Mouse (Mus musculus): Measurements from ENCODE around the gene Gm49416. TPM values are rescaled to one million over a fixed set of nuclear protein-coding genes. Genes with fewer than 3 reads are reported as not detected.

The Gm49416 gene
- total and polyA plus RNA-seq, 2 experiments from 2014 or later: 0.52 TPM; not detected in 1

GRCm38 (mm10) chr19:8944750-8945149 lies 56.0 kb downstream of the Gm49416 start:
- Histone ChIP-seq H3K27me3 (ENCODE audit: insufficient read depth, low read length) (no peaks in the 10 kb centered on the region), H3K27ac (no peak overlapping the region), H3K4me2 (ENCODE audit: low read depth, low read length) (peak overlapping the region; percentile 27; the same call in 1 of the 2 replicates), H3K9me3 (ENCODE audit: low read length) (no peaks in the 10 kb centered on the region), H3K36me3 (ENCODE audit: insufficient read depth, low read length) (peaks cover 43% of the 10 kb centered on the region), H3K4me3 (ENCODE audit: low read length) (no peak overlapping the region), H3K9ac (replicated peaks; ENCODE audit: low read length) (no peak overlapping the region), H3K4me1 (ENCODE audit: insufficient read depth, low read length) (0 out of 2 replicates have a peak, but pooled peaks cover 11% of the 10 kb centered on the region)
- ATAC-seq (no peak), DNase-seq (ENCODE audit: low spot score) (peak; percentile 84)
- WGBS: 30% methylated on average over 5 of the region's 5 CpGs
- TF ChIP-seq CTCF (IDR thresholded peaks at IDR 0.05; ENCODE audit: low read depth): no peak

Small RNA genes within 50 kb of the gene (microRNA-seq; reads per million reads assigned to microRNA genes)
- 0.18 to 0.36 reads per million in 2 experiments for gene Mir5136

Other genes starting within 250 kb of the Gm49416 start
Only the 30 nearest of the 33 such genes appear.
- 154 and 155 TPM in 2 replicates for gene Slc3a2, start 165.6 kb upstream of the Gm49416 start, total RNA-seq (2014; rRNA removed)
- 235 and 250 TPM in 2 replicates for gene Slc3a2, start 165.6 kb upstream of the Gm49416 start, polyA plus RNA-seq (2015; fragmentation: Nextera tagmentation; extraction: Ambion mirVana)
- gene Wdr74, start 153.1 kb upstream of the Gm49416 start, total RNA-seq (2014; rRNA removed): 46.7 and 49.7 TPM in 2 replicates
- gene Wdr74, start 153.1 kb upstream of the Gm49416 start, polyA plus RNA-seq (2015; fragmentation: Nextera tagmentation; extraction: Ambion mirVana): 78.7 and 79.2 TPM in 2 replicates
- not detected in 2 replicates for gene 1700092M07Rik, start 148.2 kb upstream of the Gm49416 start, total RNA-seq (2014; rRNA removed)
- gene 1700092M07Rik, start 148.2 kb upstream of the Gm49416 start, polyA plus RNA-seq (2015; fragmentation: Nextera tagmentation; extraction: Ambion mirVana): 0.66 and 0.85 TPM in 2 replicates
- 84.4 and 110 TPM in 2 replicates for gene Stx5a, start 147.5 kb upstream of the Gm49416 start, total RNA-seq (2014; rRNA removed)
- gene Stx5a, start 147.5 kb upstream of the Gm49416 start, polyA plus RNA-seq (2015; fragmentation: Nextera tagmentation; extraction: Ambion mirVana): 95.3 and 104 TPM in 2 replicates
- gene Nxf1, start 131.9 kb upstream of the Gm49416 start, total RNA-seq (2014; rRNA removed): 47.7 and 51.3 TPM in 2 replicates
- gene Nxf1, start 131.9 kb upstream of the Gm49416 start, polyA plus RNA-seq (2015; fragmentation: Nextera tagmentation; extraction: Ambion mirVana): 88.3 and 89.5 TPM in 2 replicates
- 269 and 347 TPM in 2 replicates for gene Tmem223, start 117.9 kb upstream of the Gm49416 start, total RNA-seq (2014; rRNA removed)
- gene Tmem223, start 117.9 kb upstream of the Gm49416 start, polyA plus RNA-seq (2015; fragmentation: Nextera tagmentation; extraction: Ambion mirVana): 233 and 258 TPM in 2 replicates
- 29.5 and 31.0 TPM in 2 replicates for gene Tmem179b, start 114.5 kb upstream of the Gm49416 start, total RNA-seq (2014; rRNA removed)
- 27.0 and 27.7 TPM in 2 replicates for gene Tmem179b, start 114.5 kb upstream of the Gm49416 start, polyA plus RNA-seq (2015; fragmentation: Nextera tagmentation; extraction: Ambion mirVana)
- gene Taf6l, start 102.5 kb upstream of the Gm49416 start, total RNA-seq (2014; rRNA removed): 30.1 and 38.9 TPM in 2 replicates
- 23.3 and 25.9 TPM in 2 replicates for gene Taf6l, start 102.5 kb upstream of the Gm49416 start, polyA plus RNA-seq (2015; fragmentation: Nextera tagmentation; extraction: Ambion mirVana)
- 52.7 and 78.3 TPM in 2 replicates for gene Polr2g, start 90.3 kb upstream of the Gm49416 start, total RNA-seq (2014; rRNA removed)
- gene Polr2g, start 90.3 kb upstream of the Gm49416 start, polyA plus RNA-seq (2015; fragmentation: Nextera tagmentation; extraction: Ambion mirVana): 171 and 178 TPM in 2 replicates
- 5.0 and 7.5 TPM in 2 replicates for gene Zbtb3, start 86.4 kb upstream of the Gm49416 start, total RNA-seq (2014; rRNA removed)
- 4.4 and 4.7 TPM in 2 replicates for gene Zbtb3, start 86.4 kb upstream of the Gm49416 start, polyA plus RNA-seq (2015; fragmentation: Nextera tagmentation; extraction: Ambion mirVana)
- 41.0 and 55.2 TPM in 2 replicates for gene Ttc9c, start 69.6 kb upstream of the Gm49416 start, total RNA-seq (2014; rRNA removed)
- gene Ttc9c, start 69.6 kb upstream of the Gm49416 start, polyA plus RNA-seq (2015; fragmentation: Nextera tagmentation; extraction: Ambion mirVana): 41.1 and 42.5 TPM in 2 replicates
- gene Hnrnpul2, start 68.9 kb upstream of the Gm49416 start, total RNA-seq (2014; rRNA removed): 19.7 and 20.1 TPM in 2 replicates
- gene Hnrnpul2, start 68.9 kb upstream of the Gm49416 start, polyA plus RNA-seq (2015; fragmentation: Nextera tagmentation; extraction: Ambion mirVana): 5.6 TPM in 2 replicates
- gene AC129217.1, start 59.2 kb upstream of the Gm49416 start, total RNA-seq (2014; rRNA removed): not detected in 2 replicates
- gene AC129217.1, start 59.2 kb upstream of the Gm49416 start, polyA plus RNA-seq (2015; fragmentation: Nextera tagmentation; extraction: Ambion mirVana): not detected in 2 replicates
- gene Bscl2, start 51.5 kb upstream of the Gm49416 start, total RNA-seq (2014; rRNA removed): 132 and 146 TPM in 2 replicates
- 104 and 107 TPM in 2 replicates for gene Bscl2, start 51.5 kb upstream of the Gm49416 start, polyA plus RNA-seq (2015; fragmentation: Nextera tagmentation; extraction: Ambion mirVana)
- 93.2 and 99.7 TPM in 2 replicates for gene Gng3, start 49.7 kb upstream of the Gm49416 start, total RNA-seq (2014; rRNA removed)
- 591 and 626 TPM in 2 replicates for gene Gng3, start 49.7 kb upstream of the Gm49416 start, polyA plus RNA-seq (2015; fragmentation: Nextera tagmentation; extraction: Ambion mirVana)
- 1.6 TPM in 2 replicates for gene Lrrn4cl, start 38.2 kb upstream of the Gm49416 start, total RNA-seq (2014; rRNA removed)
- 1.5 and 1.8 TPM in 2 replicates for gene Lrrn4cl, start 38.2 kb upstream of the Gm49416 start, polyA plus RNA-seq (2015; fragmentation: Nextera tagmentation; extraction: Ambion mirVana)
- 60.8 and 67.7 TPM in 2 replicates for gene Ubxn1, start 17.4 kb upstream of the Gm49416 start, total RNA-seq (2014; rRNA removed)
- gene Ubxn1, start 17.4 kb upstream of the Gm49416 start, polyA plus RNA-seq (2015; fragmentation: Nextera tagmentation; extraction: Ambion mirVana): 158 and 164 TPM in 2 replicates
- gene Uqcc3, start 8.0 kb upstream of the Gm49416 start, total RNA-seq (2014; rRNA removed): 17.9 and 21.1 TPM in 2 replicates
- 64.9 and 77.0 TPM in 2 replicates for gene Uqcc3, start 8.0 kb upstream of the Gm49416 start, polyA plus RNA-seq (2015; fragmentation: Nextera tagmentation; extraction: Ambion mirVana)
- gene Lbhd1, start 5.2 kb upstream of the Gm49416 start, total RNA-seq (2014; rRNA removed): 3.3 and 5.5 TPM in 2 replicates
- 26.4 and 37.8 TPM in 2 replicates for gene Lbhd1, start 5.2 kb upstream of the Gm49416 start, polyA plus RNA-seq (2015; fragmentation: Nextera tagmentation; extraction: Ambion mirVana)
- gene Gm49403, start 5.0 kb upstream of the Gm49416 start, total RNA-seq (2014; rRNA removed): not detected in 2 replicates
- gene Gm49403, start 5.0 kb upstream of the Gm49416 start, polyA plus RNA-seq (2015; fragmentation: Nextera tagmentation; extraction: Ambion mirVana): not detected in 2 replicates
- 13.6 and 29.8 TPM in 2 replicates for gene 1810009A15Rik, start 73 bp upstream of the Gm49416 start, total RNA-seq (2014; rRNA removed)
- gene 1810009A15Rik, start 73 bp upstream of the Gm49416 start, polyA plus RNA-seq (2015; fragmentation: Nextera tagmentation; extraction: Ambion mirVana): 37.7 and 38.6 TPM in 2 replicates
- 40.8 and 46.3 TPM in 2 replicates for gene Ints5, start 4.1 kb downstream of the Gm49416 start, total RNA-seq (2014; rRNA removed)
- gene Ints5, start 4.1 kb downstream of the Gm49416 start, polyA plus RNA-seq (2015; fragmentation: Nextera tagmentation; extraction: Ambion mirVana): 23.2 and 23.8 TPM in 2 replicates
- 103 and 110 TPM in 2 replicates for gene Ganab, start 9.1 kb downstream of the Gm49416 start, total RNA-seq (2014; rRNA removed)
- gene Ganab, start 9.1 kb downstream of the Gm49416 start, polyA plus RNA-seq (2015; fragmentation: Nextera tagmentation; extraction: Ambion mirVana): 55.5 and 55.6 TPM in 2 replicates
- gene B3gat3, start 31.4 kb downstream of the Gm49416 start, total RNA-seq (2014; rRNA removed): 88.7 and 97.5 TPM in 2 replicates
- 80.9 and 92.3 TPM in 2 replicates for gene B3gat3, start 31.4 kb downstream of the Gm49416 start, polyA plus RNA-seq (2015; fragmentation: Nextera tagmentation; extraction: Ambion mirVana)
- 5.7 and 6.0 TPM in 2 replicates for gene Rom1, start 40.4 kb downstream of the Gm49416 start, total RNA-seq (2014; rRNA removed)
- gene Rom1, start 40.4 kb downstream of the Gm49416 start, polyA plus RNA-seq (2015; fragmentation: Nextera tagmentation; extraction: Ambion mirVana): 3.5 and 4.0 TPM in 2 replicates
- 8.3 and 8.6 TPM in 2 replicates for gene Eml3, start 40.6 kb downstream of the Gm49416 start, total RNA-seq (2014; rRNA removed)
- 11.0 and 11.8 TPM in 2 replicates for gene Eml3, start 40.6 kb downstream of the Gm49416 start, polyA plus RNA-seq (2015; fragmentation: Nextera tagmentation; extraction: Ambion mirVana)
- 65.1 and 71.4 TPM in 2 replicates for gene Mta2, start 52.9 kb downstream of the Gm49416 start, total RNA-seq (2014; rRNA removed)
- 75.2 and 78.8 TPM in 2 replicates for gene Mta2, start 52.9 kb downstream of the Gm49416 start, polyA plus RNA-seq (2015; fragmentation: Nextera tagmentation; extraction: Ambion mirVana)
- 20.8 and 23.4 TPM in 2 replicates for gene Tut1, start 64.9 kb downstream of the Gm49416 start, total RNA-seq (2014; rRNA removed)
- 16.0 and 16.2 TPM in 2 replicates for gene Tut1, start 64.9 kb downstream of the Gm49416 start, polyA plus RNA-seq (2015; fragmentation: Nextera tagmentation; extraction: Ambion mirVana)
- gene Eef1g, start 78.1 kb downstream of the Gm49416 start, total RNA-seq (2014; rRNA removed): 442 and 469 TPM in 2 replicates
- gene Eef1g, start 78.1 kb downstream of the Gm49416 start, polyA plus RNA-seq (2015; fragmentation: Nextera tagmentation; extraction: Ambion mirVana): 256 and 260 TPM in 2 replicates
- gene Ahnak, start 100.4 kb downstream of the Gm49416 start, total RNA-seq (2014; rRNA removed): 11.2 and 11.7 TPM in 2 replicates
- 5.7 and 6.1 TPM in 2 replicates for gene Ahnak, start 100.4 kb downstream of the Gm49416 start, polyA plus RNA-seq (2015; fragmentation: Nextera tagmentation; extraction: Ambion mirVana)